Mouse (Mus musculus): ENCODE measurements around the gene Mid1. TPM values are rescaled to one million over a fixed set of nuclear protein-coding genes. Genes with fewer than 3 reads are reported as not detected.
"Not testable (repeated sequence)": the region's sequence is repeated elsewhere in the genome, so short reads cannot be mapped to it uniquely, and the experiment has no call there.

The Mid1 gene
- total RNA-seq, 2 experiments from 2014 or later = 0.68 to 9.4 TPM

GRCm38 (mm10) chrX:170007375-170008178 lies 322.6 kb downstream of the Mid1 start:
- not testable (repeated sequence) for ATAC-seq (replicated peaks; ENCODE audit: low FRiP score, poor library complexity, severe bottlenecking)

GRCm38 (mm10) chrX:170008179-170008467 lies 323.1 kb downstream of the Mid1 start:
- ATAC-seq (replicated peaks; ENCODE audit: low FRiP score, poor library complexity, severe bottlenecking) = not testable (repeated sequence)

GRCm38 (mm10) chrX:170008584-170008983 lies 323.6 kb downstream of the Mid1 start:
- not testable (repeated sequence) for ATAC-seq (replicated peaks; ENCODE audit: low FRiP score, poor library complexity, severe bottlenecking)

GRCm38 (mm10) chrX:170009016-170009750 lies 324.2 kb downstream of the Mid1 start, which contains the start of gene Gm21887:
Gene Gm21887, plus strand, starts transcription at chrX:170009659.
- peak; percentile 70 for ATAC-seq (replicated peaks; ENCODE audit: low FRiP score, poor library complexity, severe bottlenecking)

- ATAC-seq (replicated peaks; ENCODE audit: low FRiP score, poor library complexity, severe bottlenecking) = peak; percentile 94
Measured at GRCm38 (mm10) chrX:170009801-170010221, 324.8 kb downstream of the Mid1 start.

- peak; percentile 16; the same call in 1 of the 2 replicates for ATAC-seq (replicated peaks; ENCODE audit: low FRiP score, poor library complexity, severe bottlenecking)
Measured at GRCm38 (mm10) chrX:170010581-170011528, 325.9 kb downstream of the Mid1 start.

- not testable (repeated sequence) for ATAC-seq (replicated peaks; ENCODE audit: low FRiP score, poor library complexity, severe bottlenecking)
Measured at GRCm38 (mm10) chrX:170011529-170011879, 326.5 kb downstream of the Mid1 start.

GRCm38 (mm10) chrX:170013421-170013820 lies 328.4 kb downstream of the Mid1 start:
- ATAC-seq (replicated peaks; ENCODE audit: low FRiP score, poor library complexity, severe bottlenecking) = not testable (repeated sequence)

GRCm38 (mm10) chrX:170014038-170014437 lies 329.0 kb downstream of the Mid1 start:
- not testable (repeated sequence) for ATAC-seq (replicated peaks; ENCODE audit: low FRiP score, poor library complexity, severe bottlenecking)

- not testable (repeated sequence) for ATAC-seq (replicated peaks; ENCODE audit: low FRiP score, poor library complexity, severe bottlenecking)
Measured at GRCm38 (mm10) chrX:170015883-170016282, 330.9 kb downstream of the Mid1 start.

- peak; percentile 57 for ATAC-seq (replicated peaks; ENCODE audit: low FRiP score, poor library complexity, severe bottlenecking)
Measured at GRCm38 (mm10) chrX:170017333-170018245, 332.6 kb downstream of the Mid1 start.

- ATAC-seq (replicated peaks; ENCODE audit: low FRiP score, poor library complexity, severe bottlenecking) = peak; percentile 59
Measured at GRCm38 (mm10) chrX:170018571-170019218, 333.7 kb downstream of the Mid1 start.

GRCm38 (mm10) chrX:170019219-170019953 lies 334.4 kb downstream of the Mid1 start:
- peak; percentile 54 for ATAC-seq (replicated peaks; ENCODE audit: low FRiP score, poor library complexity, severe bottlenecking)

GRCm38 (mm10) chrX:170019954-170020689 lies 335.1 kb downstream of the Mid1 start:
- ATAC-seq (replicated peaks; ENCODE audit: low FRiP score, poor library complexity, severe bottlenecking) = 0 out of 2 replicates have a peak, but pooled peaks have one; percentile 28

GRCm38 (mm10) chrX:170020690-170021050 lies 335.7 kb downstream of the Mid1 start:
- peak; percentile 29; the same call in 1 of the 2 replicates for ATAC-seq (replicated peaks; ENCODE audit: low FRiP score, poor library complexity, severe bottlenecking)

GRCm38 (mm10) chrX:170021205-170021604 lies 336.2 kb downstream of the Mid1 start:
- ATAC-seq (replicated peaks; ENCODE audit: low FRiP score, poor library complexity, severe bottlenecking) = not testable (repeated sequence)

Measured in erythroblast, adult 5-6 weeks (primary cell).